Mouse (Mus musculus): ENCODE data around the gene Slc13a3.
"Not testable (repeated sequence)": the region's sequence is repeated elsewhere in the genome, so short reads cannot be mapped to it uniquely, and the experiment has no call there.

The Slc13a3 gene

DNA sequence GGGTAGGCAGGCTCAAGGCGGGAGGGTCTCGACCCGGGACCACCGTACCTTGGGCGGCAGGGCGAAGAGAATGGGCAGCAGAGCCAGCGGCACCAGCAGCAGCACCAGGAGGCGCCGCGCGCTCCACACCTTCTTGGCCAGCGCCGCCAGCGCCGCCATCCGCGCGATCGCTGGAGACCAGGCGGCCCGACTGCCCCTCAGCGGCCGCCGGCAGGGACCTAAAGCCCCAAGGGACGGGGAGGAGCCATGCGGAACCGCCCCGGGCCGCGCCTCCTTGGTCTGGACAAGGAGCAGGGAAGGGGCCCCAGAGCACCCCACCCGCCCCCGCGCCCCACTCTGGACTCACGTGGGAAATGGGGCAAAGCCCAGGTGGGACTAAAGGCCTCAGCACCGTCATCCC, at the start of gene Slc13a3:
Slc13a3 (minus strand) TSS at position 228 of the 400 bp plus-strand sequence.
- no peak for DNase-seq (ENCODE audit: extremely low spot score, low read depth, low spot score)

DNA sequence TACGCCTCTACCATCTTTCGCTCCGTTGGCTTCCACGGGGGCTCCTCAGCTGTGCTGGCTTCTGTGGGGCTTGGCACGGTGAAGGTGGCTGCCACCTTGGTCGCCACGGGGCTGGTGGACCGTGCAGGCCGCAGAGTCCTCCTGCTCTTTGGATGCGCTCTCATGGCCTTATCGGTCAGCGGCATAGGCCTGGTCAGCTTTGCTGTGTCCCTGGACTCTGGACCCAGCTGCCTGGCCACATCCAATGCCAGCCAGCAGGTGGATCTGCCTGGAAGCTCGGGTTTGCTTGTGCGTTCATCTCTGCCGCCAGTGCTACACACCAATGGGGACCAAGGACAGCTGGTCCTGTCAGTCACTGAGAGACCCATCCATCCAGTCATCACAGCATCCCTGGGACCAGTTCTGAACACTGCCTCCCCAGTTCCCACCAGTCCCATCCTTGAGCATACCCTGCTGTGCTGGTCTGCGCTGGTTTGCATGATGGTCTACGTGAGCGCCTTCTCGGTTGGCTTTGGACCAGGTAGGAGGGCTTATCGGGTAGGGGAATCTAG, 42.2 kb upstream of the Slc13a3 start:
- DNase-seq (ENCODE audit: extremely low spot score, low read depth, low spot score): no peak

DNA sequence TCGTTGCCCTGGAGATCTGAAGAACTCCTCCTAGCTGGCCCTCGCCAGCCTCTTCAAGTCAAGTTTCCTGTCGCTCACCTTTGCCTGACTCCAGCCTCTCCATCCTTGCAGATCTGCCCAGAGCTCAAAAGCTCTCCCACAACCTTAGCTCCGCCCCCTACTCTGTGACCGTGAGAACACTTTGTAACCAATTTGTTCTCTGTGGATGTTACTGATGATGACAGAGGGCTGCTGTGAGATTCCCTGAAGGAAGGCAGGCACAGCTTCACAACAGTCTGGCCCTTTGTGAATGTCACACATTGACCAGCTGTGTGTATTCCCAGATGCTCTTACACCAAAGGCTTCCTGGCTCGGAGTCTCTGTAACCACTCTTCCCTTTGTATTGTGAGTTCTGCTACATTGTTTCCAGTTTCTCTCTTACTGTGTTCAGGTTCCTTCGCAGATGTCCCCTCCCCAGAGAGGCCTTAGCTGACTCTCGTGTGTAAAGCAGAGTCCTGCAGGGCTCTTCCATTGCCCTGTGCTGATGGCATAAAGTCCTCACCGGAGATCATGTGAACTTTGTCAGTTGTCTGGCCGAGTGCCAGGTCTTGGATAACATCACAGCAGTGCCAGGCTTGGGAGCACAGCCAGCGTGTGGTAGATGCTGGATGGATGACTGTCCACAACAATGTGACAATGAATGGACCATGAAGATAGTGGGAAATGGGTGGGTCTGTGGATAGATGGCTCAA, 40.0 kb upstream of the Slc13a3 start:
- no peak for DNase-seq (ENCODE audit: extremely low spot score, low read depth, low spot score)

DNA sequence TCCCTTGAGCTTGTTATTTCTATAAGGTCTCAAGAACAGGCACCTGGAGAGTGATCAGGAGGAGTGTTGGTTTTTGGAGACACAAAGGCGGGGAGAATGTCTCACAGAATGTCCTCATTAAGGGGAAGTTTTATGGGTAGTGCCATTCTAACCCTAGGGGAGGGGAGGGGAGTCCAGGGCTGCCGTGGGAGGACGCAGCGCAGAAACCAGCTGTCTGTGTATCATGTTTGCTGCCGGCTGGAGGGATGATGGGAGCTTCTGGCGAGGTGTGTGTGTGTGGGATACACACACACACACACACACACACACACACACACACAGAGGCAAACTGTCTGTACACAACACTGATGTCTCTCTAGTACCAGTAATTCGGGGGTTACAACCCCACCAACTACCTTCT, 39.4 kb upstream of the Slc13a3 start:
- DNase-seq (ENCODE audit: extremely low spot score, low read depth, low spot score): no peak

DNA sequence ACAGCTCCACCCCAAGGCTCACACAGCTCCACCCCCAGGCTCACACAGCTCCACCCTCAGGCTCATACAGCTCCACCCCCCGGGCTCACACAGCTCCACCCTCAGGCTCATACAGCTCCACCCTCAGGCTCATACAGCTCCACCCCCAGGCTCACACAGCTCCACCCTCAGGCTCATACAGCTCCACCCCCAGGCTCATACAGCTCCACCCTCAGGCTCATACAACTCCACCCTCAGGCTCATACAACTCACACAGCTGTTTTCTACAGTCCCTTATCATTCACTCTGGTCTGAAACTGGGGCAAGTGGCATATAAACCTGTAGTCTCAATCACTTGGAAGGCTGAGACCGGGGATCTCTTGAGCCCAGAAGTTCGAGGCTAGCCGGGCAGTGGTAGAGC, 38.5 kb upstream of the Slc13a3 start:
- DNase-seq (ENCODE audit: extremely low spot score, low read depth, low spot score): not testable (repeated sequence)

DNA sequence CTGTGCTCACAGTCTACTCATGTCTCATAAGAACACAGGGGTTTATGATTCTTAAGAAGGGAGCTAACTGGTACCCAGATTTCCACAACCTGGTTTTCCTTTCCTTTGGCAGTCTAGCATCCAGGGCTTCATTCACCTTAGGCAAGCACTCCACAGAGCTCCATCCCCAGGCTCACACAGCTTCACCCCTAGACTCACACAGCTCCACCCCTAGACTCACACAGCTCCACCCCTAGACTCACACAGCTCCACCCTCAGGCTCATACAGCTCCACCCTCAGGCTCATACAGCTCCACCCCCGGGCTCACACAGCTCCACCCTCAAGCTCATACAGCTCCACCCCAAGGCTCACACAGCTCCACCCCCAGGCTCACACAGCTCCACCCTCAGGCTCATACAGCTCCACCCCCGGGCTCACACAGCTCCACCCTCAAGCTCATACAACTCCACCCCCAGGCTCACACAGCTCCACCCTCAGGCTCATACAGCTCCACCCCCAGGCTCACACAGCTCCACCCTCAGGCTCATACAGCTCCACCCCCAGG, 38.0 kb upstream of the Slc13a3 start:
- DNase-seq (ENCODE audit: extremely low spot score, low read depth, low spot score): not testable (repeated sequence)

DNA sequence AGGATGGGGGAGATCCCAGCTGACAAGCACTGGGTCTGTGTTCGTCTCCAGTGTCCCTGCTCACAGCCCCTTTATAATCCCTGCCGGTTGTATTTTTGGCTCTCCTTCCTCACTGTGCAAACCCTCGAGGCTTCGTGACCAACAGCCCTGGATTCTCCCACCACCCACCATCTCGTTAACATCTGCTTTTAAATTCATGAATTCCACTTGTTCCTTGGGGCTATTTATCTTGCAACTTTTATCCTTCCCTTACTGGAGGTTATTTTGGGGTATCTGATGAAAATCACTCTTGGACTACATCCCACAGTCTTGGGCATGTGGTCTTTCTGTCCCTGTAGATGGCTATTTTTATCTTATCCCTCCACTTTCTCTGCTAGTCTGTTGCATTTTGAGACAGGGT, 37.4 kb upstream of the Slc13a3 start:
- no peak for DNase-seq (ENCODE audit: extremely low spot score, low read depth, low spot score)

DNA sequence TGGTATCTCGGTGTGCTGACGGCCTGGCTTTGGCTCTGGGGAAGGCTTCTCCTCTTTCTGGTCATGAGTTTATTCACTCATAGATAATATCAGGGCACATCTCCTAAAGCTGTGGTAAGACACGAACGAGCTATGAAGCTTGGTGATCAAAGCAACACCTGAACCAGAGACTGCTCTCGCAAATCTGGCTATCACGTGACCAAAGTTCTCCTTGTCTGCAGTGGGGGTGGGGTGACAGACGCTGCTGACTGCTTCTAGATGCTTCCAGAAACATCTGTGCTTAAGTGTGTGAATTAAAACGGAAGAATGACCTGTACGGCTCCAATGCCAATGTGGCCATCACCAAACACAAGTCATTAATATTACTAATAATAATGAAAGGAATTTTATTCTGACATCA, 36.7 kb upstream of the Slc13a3 start:
- no peak for DNase-seq (ENCODE audit: extremely low spot score, low read depth, low spot score)

DNA sequence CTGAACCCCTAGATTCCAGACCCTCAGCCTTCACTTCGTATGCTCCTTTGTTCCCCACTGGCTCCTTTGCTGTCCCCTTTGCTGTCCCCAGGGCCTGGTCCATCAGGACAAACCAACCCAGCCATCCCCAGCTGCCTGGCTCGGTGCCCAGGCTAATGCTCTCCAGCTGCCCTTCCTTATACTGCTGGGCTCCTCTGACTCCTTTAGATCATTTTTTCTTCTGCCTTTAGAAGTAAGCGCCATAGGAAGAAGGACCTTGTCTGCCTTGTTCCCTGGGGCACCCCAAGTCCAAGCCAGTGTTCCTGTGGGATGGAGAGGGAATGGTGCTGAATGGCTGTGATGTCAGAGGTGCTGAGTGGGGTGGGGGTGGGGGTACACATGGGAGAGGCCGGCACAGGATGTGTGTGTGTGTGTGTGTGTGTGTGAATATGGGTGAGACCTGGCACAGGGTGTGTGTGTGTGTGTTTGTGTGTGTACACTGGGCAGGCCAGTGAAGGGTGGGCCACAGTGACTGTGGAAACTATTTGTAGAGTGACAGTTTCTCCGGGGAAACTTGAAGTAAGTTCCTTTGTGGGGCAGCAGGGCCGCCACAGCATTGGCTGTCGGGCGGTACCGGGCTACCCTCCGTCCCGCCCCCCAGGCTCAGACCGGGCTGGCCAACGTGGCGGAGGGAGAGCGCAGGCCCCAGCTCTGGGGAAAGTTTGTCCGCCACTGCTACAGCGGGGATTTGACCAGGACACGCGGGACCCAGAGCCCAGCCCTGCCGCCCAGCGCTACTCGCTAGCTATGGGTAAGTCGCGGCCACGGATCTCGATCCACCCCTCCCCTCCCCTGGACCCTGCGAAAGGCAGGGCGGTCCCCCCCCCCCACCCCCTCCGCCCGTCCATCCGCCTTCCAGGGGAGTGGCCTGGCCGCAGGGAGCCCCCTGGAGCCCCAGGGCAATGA, 30.5 kb upstream of the Slc13a3 start, which contains the start of gene Slc2a10:
Slc2a10 (plus strand) TSS at position 529 of the 945 bp plus-strand sequence.
- DNase-seq (ENCODE audit: extremely low spot score, low read depth, low spot score): no peak

DNA sequence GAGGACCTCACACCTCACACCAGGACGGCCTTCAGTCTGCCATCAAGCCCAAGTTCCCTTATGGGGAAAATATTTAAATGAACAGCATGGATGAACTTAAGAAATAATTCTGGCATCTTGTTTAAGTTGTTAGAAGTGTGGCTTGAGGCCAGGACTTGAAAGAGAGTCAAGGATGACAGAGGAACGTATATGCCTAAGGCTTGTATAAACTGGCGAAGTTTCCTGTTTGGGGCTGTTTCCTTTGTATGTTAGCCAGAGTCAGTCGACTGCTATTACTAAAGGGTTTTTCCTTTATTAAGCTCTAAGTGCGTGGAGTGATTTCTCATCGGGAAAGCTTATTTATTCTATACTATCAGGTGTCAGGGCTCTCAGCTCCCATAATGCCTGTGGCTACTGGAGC, 25.8 kb upstream of the Slc13a3 start:
- DNase-seq (ENCODE audit: extremely low spot score, low read depth, low spot score): no peak

DNA sequence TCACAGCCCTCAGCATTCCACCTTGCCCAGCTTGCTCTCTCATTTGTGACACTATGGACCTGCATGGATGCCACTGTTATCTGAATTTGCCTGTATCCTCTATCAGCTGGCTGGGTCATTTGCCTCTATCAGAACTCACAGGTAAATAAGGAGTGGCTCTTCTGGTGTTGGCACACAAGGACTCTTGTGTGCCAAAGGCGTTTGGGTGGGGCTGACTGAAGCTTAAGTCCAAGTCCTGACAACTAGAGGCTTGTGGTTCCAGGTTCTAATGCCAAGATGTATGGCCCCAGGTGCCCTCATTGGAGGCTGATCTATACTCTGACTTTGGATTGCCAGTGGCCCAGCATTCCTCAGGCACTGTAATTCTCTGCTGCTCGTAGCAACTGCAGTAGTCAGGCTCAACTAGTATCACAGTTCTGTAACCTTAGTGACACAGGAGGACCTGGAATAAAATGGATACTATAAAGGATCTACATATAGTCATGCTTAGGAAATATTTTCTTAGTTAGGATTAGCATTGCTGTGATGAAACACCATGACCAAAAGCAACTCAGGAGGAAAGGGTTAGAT, 24.8 kb upstream of the Slc13a3 start:
- DNase-seq (ENCODE audit: extremely low spot score, low read depth, low spot score): no peak

DNA sequence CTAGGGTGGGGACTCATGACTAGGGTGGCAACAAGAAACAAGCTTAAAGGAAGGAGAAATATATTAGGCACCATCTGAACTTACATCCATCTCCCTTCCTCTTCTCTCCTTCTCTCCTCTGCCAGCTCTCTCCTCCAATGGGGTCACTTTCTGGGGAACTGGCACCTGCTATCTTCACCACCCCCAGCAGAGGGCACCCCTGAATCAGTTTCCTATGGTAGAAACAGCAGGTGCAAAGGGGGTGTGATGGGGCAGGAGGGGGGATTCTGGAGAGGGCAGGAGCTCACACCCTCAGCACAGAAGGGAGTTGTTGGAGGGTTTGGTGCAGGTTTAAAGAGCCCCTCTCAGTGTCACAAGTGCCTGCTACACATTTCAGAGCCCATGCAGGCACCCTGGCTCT, 23.2 kb upstream of the Slc13a3 start:
- DNase-seq (ENCODE audit: extremely low spot score, low read depth, low spot score): no peak

DNA sequence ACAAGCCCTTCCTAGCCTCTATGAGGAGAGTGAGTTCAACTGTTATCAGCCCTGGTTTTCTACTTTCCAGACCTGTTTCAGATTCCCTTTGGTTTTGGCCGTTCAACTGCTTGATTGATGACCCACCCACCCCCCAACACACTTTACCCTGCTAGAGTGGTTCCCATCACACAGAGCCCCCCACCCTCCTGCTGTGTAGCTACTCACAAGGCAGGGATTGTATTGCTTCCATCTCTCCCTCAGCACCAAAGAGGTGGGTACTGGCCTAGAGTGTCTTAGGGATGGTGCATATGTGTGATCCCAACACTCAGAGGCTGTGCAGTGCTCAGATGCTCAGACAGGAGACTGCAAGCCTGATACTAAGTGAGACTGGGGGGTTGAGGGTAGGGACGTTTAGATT, 21.5 kb upstream of the Slc13a3 start:
- DNase-seq (ENCODE audit: extremely low spot score, low read depth, low spot score): no peak

DNA sequence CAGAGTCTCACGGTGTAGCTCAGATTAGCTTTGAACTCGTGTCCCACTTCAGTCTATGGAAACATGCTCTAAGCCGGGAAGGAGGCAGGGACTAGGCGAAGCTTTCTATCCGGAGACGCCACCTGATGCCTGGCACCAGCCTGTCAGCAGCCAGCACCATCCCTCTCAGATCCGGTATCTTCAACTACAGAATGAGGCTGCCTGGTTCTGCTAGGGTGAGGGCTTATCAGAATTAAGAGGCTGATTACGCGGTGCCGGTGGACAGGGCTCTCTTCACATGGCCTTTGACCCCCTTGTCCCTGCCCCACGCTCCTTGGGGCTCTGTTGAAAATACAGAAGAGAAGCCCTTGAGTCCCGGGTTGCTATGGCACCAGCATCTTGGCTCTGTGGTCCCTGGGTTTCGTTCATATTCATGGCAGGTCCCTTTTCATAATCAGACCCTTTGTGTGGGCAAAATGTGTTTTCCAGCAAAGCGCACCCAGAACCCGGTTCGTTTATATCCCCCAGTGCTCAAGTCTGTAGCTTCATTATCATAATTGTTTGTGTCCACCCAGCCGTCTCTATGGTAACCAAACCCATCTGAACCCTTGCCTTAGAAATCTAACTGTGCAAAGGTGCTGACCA, 20.7 kb upstream of the Slc13a3 start:
- DNase-seq (ENCODE audit: extremely low spot score, low read depth, low spot score): no peak

DNA sequence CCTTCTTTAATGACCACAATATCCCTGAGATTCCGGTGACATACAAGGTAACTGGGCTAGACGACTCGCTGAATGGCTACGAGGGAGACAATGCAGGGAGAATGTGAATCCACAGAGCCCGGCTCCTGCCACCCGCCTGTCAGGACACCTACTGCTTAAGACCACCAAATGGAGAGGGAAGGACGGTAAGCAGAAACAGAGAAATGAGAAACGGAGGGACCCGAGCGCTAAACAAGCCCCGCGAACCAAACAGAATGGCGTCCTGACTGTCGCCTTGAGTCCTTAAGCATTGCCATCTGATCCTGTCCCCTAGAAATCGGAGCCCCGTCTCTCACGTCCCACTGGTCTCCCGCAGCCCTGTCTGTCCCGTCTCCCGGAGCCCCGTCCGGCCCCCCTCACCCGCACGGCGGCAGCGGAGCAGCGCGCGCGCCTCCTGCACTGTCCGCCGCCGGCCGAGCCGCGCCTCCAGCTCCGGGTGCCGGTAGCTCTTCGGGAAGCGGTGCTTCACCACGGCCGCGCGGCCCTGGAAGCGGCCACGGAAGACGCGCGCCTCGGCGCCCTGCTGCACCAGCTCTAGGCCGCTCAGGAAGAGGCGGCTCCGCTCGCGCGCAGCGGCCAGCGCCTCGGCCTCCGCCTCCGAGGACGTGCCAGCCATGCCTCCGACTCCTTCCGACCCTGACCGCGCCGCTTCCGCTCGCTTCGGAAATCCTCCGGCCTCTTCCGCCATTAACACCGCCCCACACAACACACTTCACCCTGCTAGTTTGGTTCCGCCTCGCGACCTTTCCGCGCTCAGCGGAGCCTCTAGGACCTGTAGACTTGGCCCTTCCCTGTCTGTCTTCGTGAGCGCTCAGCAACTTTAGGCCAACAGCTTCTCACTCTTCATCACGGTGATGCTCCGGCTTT, 19.9 kb upstream of the Slc13a3 start, which contains the start of gene Trp53rka:
Trp53rka (minus strand) TSS at position 677 of the 906 bp plus-strand sequence.
- peak; percentile 39 for DNase-seq (ENCODE audit: extremely low spot score, low read depth, low spot score)

DNA sequence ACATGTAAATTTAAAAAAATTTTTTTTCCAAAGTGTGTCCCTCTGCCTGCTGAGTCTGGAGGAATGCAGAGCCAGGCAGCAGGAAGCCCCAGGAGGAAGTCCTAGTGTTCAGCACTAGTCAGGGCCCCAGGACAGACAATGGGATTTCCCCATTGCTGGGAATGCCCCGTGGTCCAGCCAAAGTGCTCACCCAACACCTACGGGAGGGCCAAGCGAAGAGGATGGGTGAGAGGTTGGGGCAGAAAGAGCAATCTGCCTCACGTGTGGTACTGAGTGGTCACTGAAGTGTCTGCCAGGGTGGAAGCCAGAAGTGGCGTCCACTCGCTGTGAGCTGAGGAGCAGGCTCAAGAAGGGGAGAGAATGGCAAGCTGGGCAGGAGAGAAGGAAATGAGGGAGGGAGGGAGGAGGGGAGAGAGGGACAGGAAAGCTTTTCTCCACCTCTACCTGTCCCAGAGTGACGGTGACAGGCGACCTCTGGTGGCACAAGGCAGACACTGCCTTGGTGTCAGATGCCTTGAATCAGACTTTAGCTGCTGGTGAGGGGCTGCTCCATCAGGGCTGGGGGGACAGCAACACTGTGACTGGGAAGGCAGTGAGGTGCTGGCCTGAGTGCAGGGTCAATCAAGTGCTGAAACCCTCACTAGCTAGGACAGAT, 14.0 kb upstream of the Slc13a3 start:
- peak; percentile 35 for DNase-seq (ENCODE audit: extremely low spot score, low read depth, low spot score)

DNA sequence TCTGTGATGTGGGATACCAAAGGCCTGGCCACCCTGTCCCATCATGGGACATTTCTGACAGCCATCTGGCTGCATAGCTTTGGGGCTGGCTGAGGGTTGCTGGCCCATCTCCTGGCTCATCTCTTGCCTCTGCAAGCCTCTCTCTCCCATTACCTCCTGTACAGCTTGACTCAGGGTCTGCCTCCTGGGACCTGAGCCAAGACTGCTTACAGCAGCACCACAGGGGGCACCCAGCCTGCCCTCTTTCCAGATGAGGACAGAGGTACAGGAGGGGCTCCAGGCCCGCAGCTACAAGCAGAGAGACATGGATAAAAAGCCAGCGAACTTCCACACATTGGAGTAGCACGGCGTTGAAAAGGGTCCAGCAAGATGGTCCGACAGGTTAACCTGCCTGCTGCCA, 13.4 kb upstream of the Slc13a3 start:
- no peak for DNase-seq (ENCODE audit: extremely low spot score, low read depth, low spot score)

DNA sequence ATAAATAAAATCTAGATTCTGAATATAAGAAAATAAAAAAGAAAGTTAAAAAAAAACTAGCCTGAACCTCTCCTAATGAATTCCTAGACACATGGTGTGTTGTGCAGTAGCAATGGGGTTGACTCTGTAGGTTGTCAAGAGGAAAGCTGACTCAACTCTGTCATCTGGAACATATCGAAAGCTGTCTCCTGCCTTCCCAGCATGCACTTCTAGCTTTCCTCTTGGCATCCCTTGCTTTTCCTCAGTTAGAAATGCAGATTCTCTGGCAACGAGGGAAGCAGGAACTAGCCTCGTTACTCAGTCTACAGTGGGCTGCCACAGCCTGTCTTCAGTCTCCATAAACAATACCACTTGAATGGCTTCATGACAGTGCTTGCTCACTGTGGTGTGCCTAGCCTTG, 12.8 kb upstream of the Slc13a3 start:
- no peak for DNase-seq (ENCODE audit: extremely low spot score, low read depth, low spot score)

DNA sequence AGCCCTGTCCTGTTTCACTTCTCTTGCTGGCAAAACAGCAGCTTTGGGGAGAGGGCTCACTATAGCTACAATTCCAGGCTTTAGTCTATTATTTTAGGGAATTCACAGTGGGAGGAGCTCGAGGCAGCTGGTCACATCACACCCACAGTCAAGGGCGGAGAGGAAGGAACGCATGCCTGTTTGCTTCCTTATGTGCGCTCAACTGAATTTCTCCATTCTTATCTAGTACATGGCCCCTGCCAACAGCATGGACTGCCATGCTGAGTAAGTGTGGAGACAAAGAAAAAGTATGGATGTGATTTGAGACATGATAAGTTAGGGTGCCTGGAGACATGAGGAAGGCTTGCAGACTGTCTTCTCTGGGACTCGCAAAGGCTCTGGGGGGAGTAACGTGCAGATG, 11.1 kb upstream of the Slc13a3 start:
- DNase-seq (ENCODE audit: extremely low spot score, low read depth, low spot score): no peak
